Mouse (Mus musculus) ES-Bruce4 (cell line): ENCODE results near the gene Rrp12. TPM values are rescaled to one million over a fixed set of nuclear protein-coding genes. Genes with fewer than 3 reads are reported as not detected.
"Not testable (repeated sequence)": the region's sequence is repeated elsewhere in the genome, so short reads cannot be mapped to it uniquely, and the experiment has no call there.

ENCODE experiments used
- H3K27ac ChIP-seq: 2 replicates; pipeline ENCODE4 v1.5.1; 2012; ENCODE audit warnings: low read length, inconsistent platforms; ENCODE audit not compliant: insufficient read depth
- H3K27me3 ChIP-seq: 2 replicates; pipeline ENCODE4 v1.6.1; 2012; ENCODE audit warnings: mild to moderate bottlenecking, low read length, inconsistent platforms; ENCODE audit not compliant: control insufficient read depth, poor library complexity, insufficient read depth, severe bottlenecking
- H3K36me3 ChIP-seq: 2 replicates; pipeline ENCODE4 v1.6.1; 2012; ENCODE audit warnings: inconsistent platforms, mild to moderate bottlenecking, low read length, moderate library complexity; ENCODE audit not compliant: control insufficient read depth, poor library complexity, insufficient read depth, severe bottlenecking
- H3K4me1 ChIP-seq: one replicate; pipeline ENCODE4 v1.8.1; 2011; ENCODE audit warnings: low read length; ENCODE audit not compliant: control insufficient read depth, insufficient read depth
- H3K4me3 ChIP-seq: 2 replicates; pipeline ENCODE4 v1.5.1; 2011; ENCODE audit warnings: low read depth, mild to moderate bottlenecking, low read length
- H3K9ac ChIP-seq: 2 replicates; pipeline ENCODE4 v1.6.1; 2012; ENCODE audit warnings: low read depth, mild to moderate bottlenecking, inconsistent platforms; ENCODE audit not compliant: poor library complexity, severe bottlenecking
- H3K9me3 ChIP-seq: replicated peaks from 2 replicates; pipeline ENCODE4 v1.6.1; 2012; ENCODE audit warnings: mild to moderate bottlenecking, low read length, inconsistent platforms; ENCODE audit not compliant: control insufficient read depth, poor library complexity, insufficient read depth, severe bottlenecking
- CTCF ChIP-seq: IDR thresholded peaks from one replicate; pipeline ENCODE4 v1.8.1; 2011; ENCODE audit warnings: low read depth, low read length
- EP300 ChIP-seq: IDR thresholded peaks from 2 replicates; pipeline ENCODE4 v1.6.1; 2011; ENCODE audit warnings: low read depth, low read length; ENCODE audit not compliant: insufficient read depth
- POLR2A ChIP-seq: IDR thresholded peaks from one replicate; pipeline ENCODE4 v1.8.1; 2011; ENCODE audit warnings: low read length; ENCODE audit not compliant: insufficient read depth
- polyA plus RNA-seq: library from polyadenylated mRNA; stranded (reverse); fragments of >200 nt; gene quantifications from 2 replicates; pipeline ENCODE4 v1.2.4, GENCODE M21; 2011; ENCODE audit warnings: low read depth; ENCODE audit not compliant: missing spikeins, insufficient read depth, insufficient read length

Gene Rrp12
- polyA plus RNA-seq, 1 experiment: 24.5 TPM

DNA sequence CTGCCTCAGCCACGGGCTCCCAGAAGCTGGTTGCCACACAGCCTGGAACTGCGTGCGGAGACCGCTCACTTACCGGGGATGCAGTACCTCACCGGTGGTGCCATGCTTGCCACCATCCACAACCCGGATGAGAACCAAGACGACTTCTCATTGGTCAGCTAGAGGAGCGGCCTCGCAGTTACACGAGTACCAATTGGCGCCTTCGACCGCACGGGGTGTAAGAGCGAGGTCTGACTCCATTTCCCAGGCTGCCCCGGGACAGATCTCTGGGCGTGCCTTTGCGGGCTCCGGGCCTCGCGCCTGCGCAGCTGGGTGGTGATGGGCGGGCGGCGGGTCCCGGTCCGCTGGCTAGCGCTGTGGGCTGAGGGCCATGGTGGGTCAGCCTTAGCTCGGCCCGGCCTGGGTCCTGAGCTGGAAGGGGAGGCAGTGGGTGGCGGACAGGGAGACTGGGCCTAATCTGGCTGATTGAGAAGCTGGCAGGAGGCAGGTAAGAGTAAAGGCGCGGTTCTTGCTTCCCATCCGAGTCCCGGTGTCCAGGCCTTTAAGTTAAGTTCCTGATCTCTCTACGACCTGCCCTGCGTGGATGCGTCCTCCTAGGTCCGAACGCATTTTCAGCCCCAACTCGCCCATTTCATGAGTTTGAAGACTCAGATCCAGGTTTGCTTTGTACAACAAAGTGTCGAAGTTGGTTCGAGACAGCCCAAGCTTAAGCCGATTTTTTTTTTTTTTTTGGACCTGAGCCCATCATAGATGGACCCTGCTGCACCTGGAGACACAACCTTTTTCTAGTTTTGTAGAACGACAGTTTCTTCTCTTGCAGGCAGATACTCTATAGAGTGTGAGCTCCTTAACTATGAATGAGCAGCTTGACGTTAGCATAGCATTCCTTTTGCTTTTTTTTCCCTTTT lies 37.5 kb upstream of the Rrp12 start, which contains the start of the genes Exosc1 and Zdhhc16:
Gene Exosc1, minus strand, starts transcription at position 245 of the 908 bp plus-strand sequence.
Gene Zdhhc16, plus strand, starts transcription at position 302 of the 908 bp plus-strand sequence.
- H3K4me1 ChIP-seq: no peaks in the 10 kb centered on the region
- H3K9ac ChIP-seq: peak within 1 kb of the TSS; percentile 52
- peak within 1 kb of the TSS; percentile 90 for H3K4me3 ChIP-seq
- no peaks in the 10 kb centered on the region for H3K27me3 ChIP-seq
- H3K36me3 ChIP-seq: peaks cover 17% of the 10 kb centered on the region
- H3K9me3 ChIP-seq: no peaks in the 10 kb centered on the region
- TF ChIP-seq POLR2A (peak; percentile 51), EP300 (no peak)
- no peak within 1 kb of the TSS for H3K27ac ChIP-seq

DNA sequence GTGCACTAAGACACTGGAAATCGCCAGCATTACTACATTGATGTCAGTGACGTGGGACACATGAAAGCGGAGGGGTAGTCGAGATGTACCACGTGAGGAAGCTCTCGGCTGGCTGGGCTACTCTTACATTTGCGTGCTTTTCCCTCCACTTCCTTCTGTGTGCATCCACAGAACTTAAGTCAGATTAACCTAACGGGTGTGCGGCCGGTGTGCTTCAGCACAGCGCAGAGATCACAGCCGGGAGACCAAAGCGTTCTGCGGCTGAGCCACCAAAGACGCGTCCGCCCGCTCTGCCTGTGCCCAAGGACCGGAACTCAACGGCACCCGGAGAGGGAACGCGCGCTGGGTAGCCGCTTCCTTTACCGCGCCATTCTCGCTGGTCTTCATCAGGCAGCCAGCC lies 36.7 kb upstream of the Rrp12 start:
- H3K36me3 ChIP-seq: peaks cover 20% of the 10 kb centered on the region
- peak overlapping the region; percentile 52 for H3K9ac ChIP-seq
- TF ChIP-seq POLR2A (no peak), EP300 (no peak), CTCF (no peak)
- H3K9me3 ChIP-seq: no peaks in the 10 kb centered on the region
- H3K4me1 ChIP-seq: no peaks in the 10 kb centered on the region
- H3K27me3 ChIP-seq: no peaks in the 10 kb centered on the region
- H3K4me3 ChIP-seq: peak overlapping the region; percentile 90
- H3K27ac ChIP-seq: no peak overlapping the region

- H3K36me3 ChIP-seq: peaks cover 53% of the 10 kb centered on the region
- no peaks in the 10 kb centered on the region for H3K9me3 ChIP-seq
- no peak overlapping the region for H3K9ac ChIP-seq
- TF ChIP-seq EP300 (no peak), POLR2A (no peak), CTCF (no peak)
- H3K4me3 ChIP-seq: no peak overlapping the region
- H3K27me3 ChIP-seq: no peaks in the 10 kb centered on the region
- H3K4me1 ChIP-seq: no peaks in the 10 kb centered on the region
- H3K27ac ChIP-seq: no peak overlapping the region
Observed at GRCm38 (mm10) chr19:41920412-41921067, 24.6 kb upstream of the Rrp12 start.

DNA sequence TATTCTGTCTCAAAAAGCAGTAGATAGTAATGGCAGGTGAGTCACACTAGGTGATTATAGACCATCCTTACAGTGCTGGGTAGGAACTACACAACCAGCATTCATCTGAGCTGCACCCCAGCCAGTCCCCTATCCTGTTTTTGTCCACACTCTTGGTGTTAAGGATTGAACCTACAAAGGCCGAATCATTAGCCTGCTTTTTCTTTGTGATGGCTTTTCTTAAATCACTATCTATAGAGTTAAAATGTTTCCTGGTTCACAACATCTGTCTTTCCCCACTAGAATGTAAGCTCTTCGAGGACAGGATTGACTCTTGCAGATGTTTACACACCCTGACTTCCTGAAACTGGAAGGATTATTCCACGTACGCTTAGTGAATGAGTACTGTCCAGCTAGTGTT lies 23.5 kb upstream of the Rrp12 start:
- Histone ChIP-seq H3K36me3 (peaks cover 58% of the 10 kb centered on the region), H3K9me3 (no peaks in the 10 kb centered on the region), H3K9ac (no peak overlapping the region), H3K27me3 (no peaks in the 10 kb centered on the region), H3K4me1 (no peaks in the 10 kb centered on the region), H3K27ac (peak overlapping the region; percentile 33; the same call in 1 of the 2 replicates), H3K4me3 (no peak overlapping the region)
- TF ChIP-seq EP300: no peak
- TF ChIP-seq POLR2A: no peak
- TF ChIP-seq CTCF: no peak

GRCm38 (mm10) chr19:41916853-41917252 lies 20.9 kb upstream of the Rrp12 start:
- Histone ChIP-seq H3K27ac (no peak overlapping the region), H3K4me1 (no peaks in the 10 kb centered on the region), H3K9me3 (no peaks in the 10 kb centered on the region), H3K4me3 (no peak overlapping the region), H3K36me3 (peaks cover 50% of the 10 kb centered on the region), H3K27me3 (no peaks in the 10 kb centered on the region), H3K9ac (no peak overlapping the region)
- TF ChIP-seq CTCF (no peak), EP300 (no peak), POLR2A (no peak)

GRCm38 (mm10) chr19:41915294-41915693 lies 19.3 kb upstream of the Rrp12 start:
- no peak overlapping the region for H3K9ac ChIP-seq
- no peaks in the 10 kb centered on the region for H3K9me3 ChIP-seq
- H3K4me3 ChIP-seq: no peak overlapping the region
- TF ChIP-seq CTCF (no peak), POLR2A (no peak), EP300 (no peak)
- H3K4me1 ChIP-seq: no peaks in the 10 kb centered on the region
- H3K36me3 ChIP-seq: peaks cover 50% of the 10 kb centered on the region
- no peaks in the 10 kb centered on the region for H3K27me3 ChIP-seq
- H3K27ac ChIP-seq: no peak overlapping the region

DNA sequence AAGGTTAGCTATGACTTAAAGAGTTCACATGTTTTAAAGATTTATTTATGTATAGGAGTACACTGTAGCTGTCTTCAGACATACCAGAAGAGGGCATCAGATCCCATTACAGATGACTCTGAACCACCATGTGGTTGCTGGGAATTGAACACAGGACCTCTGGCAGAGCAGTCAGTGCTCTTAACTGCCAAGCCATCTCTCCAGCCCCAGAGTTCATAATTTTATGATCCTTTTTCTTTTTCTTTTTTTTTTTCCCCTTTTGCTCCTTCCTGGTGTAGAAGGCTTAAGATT lies 18.6 kb upstream of the Rrp12 start:
- H3K4me3 ChIP-seq, H3K27me3 ChIP-seq: not testable (repeated sequence)
- H3K36me3 ChIP-seq: peaks cover 45% of the 10 kb centered on the region

More for the DNA sequence above, 18.6 kb upstream of the Rrp12 start:
- not testable (repeated sequence) for H3K4me1 ChIP-seq, H3K27ac ChIP-seq, H3K9ac ChIP-seq, H3K9me3 ChIP-seq
